Mouse (Mus musculus) embryonic facial prominence, embryonic 10.5 days (tissue): ENCODE data around the gene Smpd2. TPM values are rescaled to one million over a fixed set of nuclear protein-coding genes. Genes with fewer than 3 reads are reported as not detected.

ENCODE experiments used
- polyA plus RNA-seq: library from polyadenylated mRNA; unstranded; fragments of >200 nt; fragmentation: Nextera tagmentation; extraction: Ambion mirVana; gene quantifications from 2 replicates; pipeline ENCODE4 v1.2.1, GENCODE M21; 2016

Smpd2 gene
- polyA plus RNA-seq, 1 experiment from 2014 or later: 65.7 TPM

Other genes starting within 250 kb of the Smpd2 start
- gene Fig4, start 187.1 kb downstream of the Smpd2 start, polyA plus RNA-seq: 14.2 and 14.5 TPM in 2 replicates
- gene Ak9, start 186.4 kb downstream of the Smpd2 start, polyA plus RNA-seq: 0.04 and 0.05 TPM in 2 replicates
- gene Zbtb24, start 40.0 kb downstream of the Smpd2 start, polyA plus RNA-seq: 18.1 and 18.5 TPM in 2 replicates
- gene Mical1, start 14.1 kb downstream of the Smpd2 start, polyA plus RNA-seq: 44.5 and 48.0 TPM in 2 replicates
- 0.80 and 0.93 TPM in 2 replicates for gene Ppil6, start 70 bp upstream of the Smpd2 start, polyA plus RNA-seq
- gene Cd164, start 29.0 kb upstream of the Smpd2 start, polyA plus RNA-seq: 138 and 143 TPM in 2 replicates
- gene Ccdc162, start 226.3 kb upstream of the Smpd2 start, polyA plus RNA-seq: 0.42 and 0.53 TPM in 2 replicates